26 mouse cellular contexts compared by ENCODE assay signal in genomic region chr11:14387720-14388119, GRCm38 (mm10).
"Had no signal": no experiment of that assay in that cellular context is flagged by ENCODE, and none has a peak within 500 bp of the region (broad histone marks: within the 10 kb centered on the region; RNA-seq: fewer than 3 reads in every experiment).

No protein-coding gene starts in this region.

- H3K4me1 ChIP-seq: limb, embryonic 12.5 days; limb, embryonic 15.5 days; liver, embryonic 12.5 days; liver, embryonic 15.5 days; lung, embryonic 15.5 days; megakaryocyte, embryonic 14.5 days; midbrain, embryonic 10.5 days; midbrain, embryonic 13.5 days had no signal

- H3K4me2 ChIP-seq: limb, embryonic 12.5 days; limb, embryonic 15.5 days; liver, embryonic 12.5 days; liver, embryonic 15.5 days; lung, embryonic 15.5 days; midbrain, embryonic 13.5 days; neural tube, embryonic 15.5 days had no signal

- H3K27ac ChIP-seq: left cerebral cortex, adult 2 months; limb, embryonic 12.5 days; limb, embryonic 15.5 days; liver, embryonic 12.5 days; liver, embryonic 15.5 days; lung, embryonic 15.5 days; midbrain, embryonic 10.5 days; midbrain, embryonic 13.5 days; neural tube, embryonic 15.5 days; stomach, postnatal 0 days had no signal

- ATAC-seq: liver, embryonic 12.5 days; midbrain, embryonic 13.5 days; midbrain, embryonic 16.5 days had no signal

- H3K36me3 ChIP-seq: limb, embryonic 12.5 days; limb, embryonic 15.5 days; liver, embryonic 12.5 days; liver, embryonic 15.5 days; lung, embryonic 15.5 days; midbrain, embryonic 10.5 days; midbrain, embryonic 13.5 days; neural tube, embryonic 15.5 days had no signal

- H3K9me3 ChIP-seq: limb, embryonic 12.5 days; limb, embryonic 15.5 days; liver, embryonic 12.5 days; liver, embryonic 15.5 days; lung, embryonic 15.5 days; megakaryocyte, embryonic 14.5 days; midbrain, embryonic 10.5 days; midbrain, embryonic 13.5 days; neural tube, embryonic 15.5 days had no signal

- H3K4me3 ChIP-seq: left cerebral cortex, adult 2 months; limb, embryonic 12.5 days; limb, embryonic 15.5 days; liver, embryonic 12.5 days; liver, embryonic 15.5 days; lung, embryonic 15.5 days; megakaryocyte, embryonic 14.5 days; midbrain, embryonic 10.5 days; midbrain, embryonic 13.5 days; myocyte; neural tube, embryonic 15.5 days had no signal

- H3K9ac ChIP-seq: limb, embryonic 12.5 days; limb, embryonic 15.5 days; liver, embryonic 12.5 days; liver, embryonic 15.5 days; lung, embryonic 15.5 days; midbrain, embryonic 13.5 days; neural tube, embryonic 15.5 days had no signal

- H3K27me3 ChIP-seq: limb, embryonic 12.5 days; limb, embryonic 15.5 days; liver, embryonic 12.5 days; liver, embryonic 15.5 days; lung, embryonic 15.5 days; megakaryocyte, embryonic 14.5 days; midbrain, embryonic 13.5 days; neural tube, embryonic 15.5 days had no signal

- DNase-seq: kidney, adult 2 months; kidney, postnatal 10 days; kidney, postnatal 36 days; layer of hippocampus, postnatal 36 days; left cerebral cortex, postnatal 4 days; lung, adult 18-20 months; lung, postnatal 10 days; lung, postnatal 36 days; right cerebral cortex, adult 18-20 months; right cerebral cortex, postnatal 14 days; right cerebral cortex, postnatal 4 days; thymus, adult 2 months; thymus, postnatal 25 days had no signal
